Mouse (Mus musculus) embryonic facial prominence, embryonic 14.5 days (tissue): ENCODE results near the gene Prkn. TPM values are rescaled to one million over a fixed set of nuclear protein-coding genes. Genes with fewer than 3 reads are reported as not detected.
A peak's percentile ranks its signal among the peaks of the same experiment; 100 is the strongest.

Experiments
- ATAC-seq: fragments of 200-750 bp; cut with Nextera tagmentation; 2 replicates; pipeline ENCODE4 v1.8.0; 2017; ENCODE audit warnings: low read depth, moderate number of reproducible peaks, moderate TSS enrichment
- DNase-seq: peaks from one replicate; pipeline ENCODE4 v3.0.0-alpha.2; 2015; ENCODE audit warnings: low spot score
- H3K27ac ChIP-seq: fragments of 300-500 bp; sonication (generic); replicated peaks from 2 replicates; pipeline ENCODE4 v1.5.1; 2014; ENCODE audit warnings: low read depth, mild to moderate bottlenecking, low read length, moderate library complexity
- H3K27me3 ChIP-seq: fragments of 300-500 bp; sonication (generic); replicated peaks from 2 replicates; pipeline ENCODE4 v1.6.1; 2014; ENCODE audit warnings: low read length; ENCODE audit not compliant: control insufficient read depth, insufficient read depth
- H3K36me3 ChIP-seq: fragments of 300-500 bp; sonication (generic); 2 replicates; pipeline ENCODE4 v1.6.1; 2014; ENCODE audit warnings: low read length, mixed read lengths; ENCODE audit not compliant: control insufficient read depth, insufficient read depth
- H3K4me1 ChIP-seq: fragments of 300-500 bp; sonication (generic); 2 replicates; pipeline ENCODE4 v1.6.1; 2014; ENCODE audit warnings: antibody characterized with exemption, low read length; ENCODE audit not compliant: control insufficient read depth, insufficient read depth
- H3K4me2 ChIP-seq: fragments of 300-500 bp; sonication (generic); 2 replicates; pipeline ENCODE4 v1.6.1; 2014; ENCODE audit warnings: low read depth, mild to moderate bottlenecking, low read length, moderate library complexity, mixed read lengths
- H3K4me3 ChIP-seq: fragments of 300-500 bp; sonication (generic); 2 replicates; pipeline ENCODE4 v1.5.1; 2014; ENCODE audit warnings: low read depth, mild to moderate bottlenecking, low read length
- H3K9ac ChIP-seq: fragments of 300-500 bp; sonication (generic); 2 replicates; pipeline ENCODE4 v1.6.1; 2014; ENCODE audit warnings: low read depth, mild to moderate bottlenecking, low read length, moderate library complexity, mixed read lengths
- H3K9me3 ChIP-seq: fragments of 300-500 bp; sonication (generic); 2 replicates; pipeline ENCODE4 v1.6.1; 2016; ENCODE audit warnings: low read length; ENCODE audit not compliant: control insufficient read depth
- WGBS: fragments of 180-500 bp; shearing (Covaris S2); extraction: QIAGEN DNeasy Blood & Tissue Kit; methylation state at CpG from one replicate; pipeline ENCODE4 v1.1.7; 2014; 5-methylcytosine and 5-hydroxymethylcytosine counted together
- polyA plus RNA-seq: library from polyadenylated mRNA; unstranded; fragments of >200 nt; fragmentation: Nextera tagmentation; extraction: Ambion mirVana; gene quantifications from 2 replicates; pipeline ENCODE4 v1.2.1, GENCODE M21; 2014

Gene Prkn
- polyA plus RNA-seq, 1 experiment from 2014 or later, result 2.9 TPM

GRCm38 (mm10) chr17:11736531-11736930 is 896.3 kb downstream of the Prkn start:
- no peak overlapping the region for H3K9ac ChIP-seq
- H3K9me3 ChIP-seq, result no peaks in the 10 kb centered on the region
- no peaks in the 10 kb centered on the region for H3K4me1 ChIP-seq
- no peaks in the 10 kb centered on the region for H3K27me3 ChIP-seq
- no peak overlapping the region for H3K27ac ChIP-seq
- no peak overlapping the region for H3K4me3 ChIP-seq
- DNase-seq (no peak), ATAC-seq (no peak)
- H3K4me2 ChIP-seq, result no peak overlapping the region
- 77% methylated on average over 3 of the region's 3 CpGs for WGBS
- no peaks in the 10 kb centered on the region for H3K36me3 ChIP-seq

GRCm38 (mm10) chr17:11737905-11738304 is 897.7 kb downstream of the Prkn start:
- Histone ChIP-seq H3K4me2 (no peak overlapping the region), H3K27me3 (no peaks in the 10 kb centered on the region), H3K36me3 (no peaks in the 10 kb centered on the region), H3K27ac (no peak overlapping the region), H3K9me3 (no peaks in the 10 kb centered on the region), H3K4me1 (no peaks in the 10 kb centered on the region), H3K4me3 (no peak overlapping the region), H3K9ac (no peak overlapping the region)
- WGBS, result 94% methylated on average over 10 of the region's 10 CpGs
- DNase-seq (no peak), ATAC-seq (no peak)

GRCm38 (mm10) chr17:11740716-11741115 is 900.5 kb downstream of the Prkn start:
- ATAC-seq, result no peak
- Histone ChIP-seq H3K9ac (no peak overlapping the region), H3K4me3 (no peak overlapping the region), H3K27me3 (no peaks in the 10 kb centered on the region), H3K36me3 (no peaks in the 10 kb centered on the region), H3K4me2 (no peak overlapping the region), H3K9me3 (no peaks in the 10 kb centered on the region), H3K27ac (no peak overlapping the region), H3K4me1 (no peaks in the 10 kb centered on the region)
- peak; percentile 12 for DNase-seq

GRCm38 (mm10) chr17:11741161-11741560 is 901.0 kb downstream of the Prkn start:
- no peaks in the 10 kb centered on the region for H3K36me3 ChIP-seq
- H3K9ac ChIP-seq, result no peak overlapping the region
- 84% methylated on average over 5 of the region's 5 CpGs for whole genome bisulfite sequencing
- no peaks in the 10 kb centered on the region for H3K27me3 ChIP-seq
- no peaks in the 10 kb centered on the region for H3K9me3 ChIP-seq
- H3K4me3 ChIP-seq, result no peak overlapping the region
- H3K27ac ChIP-seq, result no peak overlapping the region
- DNase-seq (no peak), ATAC-seq (no peak)
- H3K4me1 ChIP-seq, result no peaks in the 10 kb centered on the region
- H3K4me2 ChIP-seq, result no peak overlapping the region

GRCm38 (mm10) chr17:11751251-11751650 is 911.1 kb downstream of the Prkn start:
- Histone ChIP-seq H3K4me2 (no peak overlapping the region), H3K4me1 (no peaks in the 10 kb centered on the region), H3K4me3 (no peak overlapping the region), H3K9me3 (no peaks in the 10 kb centered on the region), H3K27me3 (no peaks in the 10 kb centered on the region), H3K9ac (no peak overlapping the region), H3K27ac (no peak overlapping the region), H3K36me3 (no peaks in the 10 kb centered on the region)
- DNase-seq, result no peak
- no peak for ATAC-seq
- WGBS, result 92% methylated on average over 2 of the region's 2 CpGs

- Histone ChIP-seq H3K9ac (no peak overlapping the region), H3K36me3 (no peaks in the 10 kb centered on the region), H3K27ac (no peak overlapping the region), H3K9me3 (no peaks in the 10 kb centered on the region), H3K4me2 (no peak overlapping the region), H3K4me1 (no peaks in the 10 kb centered on the region), H3K4me3 (no peak overlapping the region), H3K27me3 (no peaks in the 10 kb centered on the region)
- ATAC-seq (no peak), DNase-seq (no peak)
- 54% methylated on average over 2 of the region's 2 CpGs for WGBS
Observed at GRCm38 (mm10) chr17:11752686-11753085, 912.5 kb downstream of the Prkn start.

- H3K4me1 ChIP-seq, result peaks cover 3% of the 10 kb centered on the region; the same call in 1 of the 2 replicates
- H3K9me3 ChIP-seq, result no peaks in the 10 kb centered on the region
- ATAC-seq (no peak), DNase-seq (no peak)
- H3K27ac ChIP-seq, result no peak overlapping the region
- H3K4me3 ChIP-seq, result no peak overlapping the region
- 65% methylated on average over 3 of the region's 3 CpGs for WGBS
- no peaks in the 10 kb centered on the region for H3K27me3 ChIP-seq
- no peaks in the 10 kb centered on the region for H3K36me3 ChIP-seq
- H3K9ac ChIP-seq, result no peak overlapping the region
- no peak overlapping the region for H3K4me2 ChIP-seq
Observed at GRCm38 (mm10) chr17:11765117-11765516, 924.9 kb downstream of the Prkn start.

GRCm38 (mm10) chr17:11765581-11765980 is 925.4 kb downstream of the Prkn start:
- DNase-seq, result no peak
- peaks cover 3% of the 10 kb centered on the region; the same call in 1 of the 2 replicates for H3K4me1 ChIP-seq
- no peaks in the 10 kb centered on the region for H3K9me3 ChIP-seq
- no peaks in the 10 kb centered on the region for H3K36me3 ChIP-seq
- no peak overlapping the region for H3K27ac ChIP-seq
- H3K4me3 ChIP-seq, result no peak overlapping the region
- ATAC-seq, result no peak
- no peaks in the 10 kb centered on the region for H3K27me3 ChIP-seq
- no peak overlapping the region for H3K4me2 ChIP-seq
- no peak overlapping the region for H3K9ac ChIP-seq
- 36% methylated on average over 2 of the region's 2 CpGs for WGBS

- DNase-seq, result no peak
- ATAC-seq, result no peak
- Histone ChIP-seq H3K27me3 (no peaks in the 10 kb centered on the region), H3K4me1 (peaks cover 3% of the 10 kb centered on the region; the same call in 1 of the 2 replicates), H3K4me2 (no peak overlapping the region), H3K4me3 (no peak overlapping the region), H3K27ac (no peak overlapping the region), H3K9me3 (no peaks in the 10 kb centered on the region), H3K36me3 (no peaks in the 10 kb centered on the region), H3K9ac (no peak overlapping the region)
- 79% methylated on average over 4 of the region's 4 CpGs for WGBS
Observed at GRCm38 (mm10) chr17:11767301-11767700, 927.1 kb downstream of the Prkn start.
